Mouse (Mus musculus): ENCODE data around the gene Wbp1l.

GRCm38 (mm10) chr19:46701156-46701555 lies 102.3 kb downstream of the Wbp1l start:
- TF ChIP-seq TAL1 (IDR thresholded peaks at IDR 0.05; ENCODE audit: low read length): no peak
- TF ChIP-seq GATA1 (IDR thresholded peaks at IDR 0.05; ENCODE audit: low read length): no peak
